Mouse (Mus musculus) kidney, postnatal 36 days (tissue): ENCODE measurements around the gene Sap18b.
"Not testable (repeated sequence)": the region's sequence is repeated elsewhere in the genome, so short reads cannot be mapped to it uniquely, and the experiment has no call there.

Experiments used
- DNase-seq, 2 experiments: peaks; one replicate each; pipeline ENCODE4 v3.0.0; 2021 to 2022; ENCODE audit warnings: mixed read lengths in 2 of 2

Sap18b gene

DNA sequence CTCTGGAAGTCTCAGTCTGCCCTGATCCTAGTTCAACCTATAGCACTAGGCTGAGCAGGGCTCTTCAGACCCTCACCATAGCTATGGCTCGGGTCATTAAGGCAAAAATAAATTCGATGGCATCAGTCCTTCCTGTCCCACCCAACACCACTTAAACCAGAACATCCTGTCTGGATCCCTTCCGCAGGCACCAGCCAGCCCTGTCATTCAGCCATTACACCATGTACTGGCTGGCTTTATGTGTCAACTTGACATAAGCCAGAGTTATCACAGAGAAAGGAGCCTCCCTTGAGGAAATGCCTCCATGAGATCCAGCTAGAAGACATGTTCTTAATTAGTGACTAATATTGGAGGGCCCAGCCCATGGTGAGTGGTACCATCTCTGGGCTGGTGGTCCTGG is 2.4 kb upstream of the Sap18b start:
- DNase-seq: no peak

DNA sequence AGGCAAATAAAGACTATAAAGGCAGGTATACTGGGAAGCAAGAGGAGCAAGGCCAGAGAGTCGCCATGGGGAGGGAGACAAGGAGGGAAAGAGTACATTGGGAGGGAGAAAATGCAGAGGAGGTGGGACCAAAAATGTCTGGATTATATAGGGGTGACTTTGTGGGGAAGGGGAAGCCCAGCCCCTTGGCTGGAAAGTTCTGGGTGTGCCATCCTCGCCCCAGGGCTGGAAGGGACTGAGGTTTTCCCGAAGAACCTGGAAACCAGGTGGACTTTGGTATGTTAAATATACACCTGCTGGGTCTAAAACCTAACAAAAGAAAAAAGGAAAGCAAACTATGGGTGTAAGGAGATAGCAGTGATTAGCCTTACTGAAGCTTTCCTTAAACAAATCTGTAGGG is 5.0 kb downstream of the Sap18b start:
- DNase-seq: no peak

DNA sequence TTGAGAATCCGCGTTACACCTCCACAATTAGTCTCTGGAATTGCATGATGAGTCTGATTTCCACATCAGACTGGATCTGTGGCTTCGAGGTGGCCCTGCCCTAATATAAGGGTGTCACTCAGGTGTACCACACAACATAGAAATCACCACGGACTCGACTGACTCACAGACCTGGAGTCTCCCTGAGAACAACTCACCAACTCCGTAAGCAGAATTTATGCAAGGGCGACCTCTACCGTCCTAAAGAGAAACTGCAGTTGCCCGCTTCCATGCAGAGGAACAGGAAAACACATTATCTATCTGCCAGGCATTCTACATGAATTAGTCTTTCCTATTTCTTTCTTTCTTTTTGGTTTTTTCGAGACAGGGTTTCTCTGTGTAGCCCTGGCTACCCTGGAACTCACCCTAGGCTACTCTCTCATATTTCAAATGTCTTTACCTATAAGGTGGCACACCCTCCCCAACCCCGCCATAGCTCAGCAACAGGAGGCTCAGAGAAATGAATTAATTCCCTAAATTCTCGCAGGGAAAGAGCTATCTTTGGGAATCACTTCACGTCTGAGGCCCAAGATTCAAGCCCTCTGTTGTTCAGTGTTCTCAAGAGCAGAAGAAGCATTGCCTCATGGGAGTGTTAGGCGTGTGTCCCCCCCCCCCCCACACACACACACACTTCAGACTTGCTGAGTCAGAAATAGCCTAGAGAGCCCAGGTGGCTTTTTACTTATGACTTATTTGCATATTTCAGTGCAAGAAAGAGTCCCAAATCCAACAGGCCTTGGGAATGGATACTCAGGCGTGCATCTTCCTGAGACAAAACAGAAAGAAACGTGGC is 7.7 kb downstream of the Sap18b start:
- peak; percentile 79 to 90 for DNase-seq

DNA sequence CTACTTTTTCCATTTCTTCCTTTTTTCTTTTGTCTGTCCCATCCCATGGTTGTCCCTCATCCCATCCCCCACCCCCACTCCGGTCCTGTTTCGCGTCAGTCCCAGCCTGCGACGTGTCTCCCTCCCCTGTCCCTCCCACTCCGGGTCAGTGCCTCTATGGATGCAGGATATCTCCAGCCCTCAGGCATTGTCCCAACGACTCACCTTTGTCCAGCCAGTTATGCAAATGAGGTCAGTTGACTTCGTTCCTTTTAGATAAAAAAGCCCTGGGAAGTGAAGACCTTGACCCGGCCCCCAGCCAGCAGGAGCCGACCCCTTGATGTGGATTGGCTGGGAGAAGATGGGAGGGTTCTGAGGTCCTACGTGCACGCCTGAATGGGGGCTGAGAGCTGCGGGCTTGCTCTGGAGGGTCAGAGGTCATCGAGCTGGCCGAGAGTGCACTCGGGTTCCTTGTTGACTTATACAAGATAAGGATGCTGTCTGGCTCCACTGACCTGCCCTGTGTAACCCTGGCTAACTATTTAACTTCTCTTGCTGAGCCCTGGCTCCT is 8.4 kb downstream of the Sap18b start:
- DNase-seq: peak; percentile 33 to 45

DNA sequence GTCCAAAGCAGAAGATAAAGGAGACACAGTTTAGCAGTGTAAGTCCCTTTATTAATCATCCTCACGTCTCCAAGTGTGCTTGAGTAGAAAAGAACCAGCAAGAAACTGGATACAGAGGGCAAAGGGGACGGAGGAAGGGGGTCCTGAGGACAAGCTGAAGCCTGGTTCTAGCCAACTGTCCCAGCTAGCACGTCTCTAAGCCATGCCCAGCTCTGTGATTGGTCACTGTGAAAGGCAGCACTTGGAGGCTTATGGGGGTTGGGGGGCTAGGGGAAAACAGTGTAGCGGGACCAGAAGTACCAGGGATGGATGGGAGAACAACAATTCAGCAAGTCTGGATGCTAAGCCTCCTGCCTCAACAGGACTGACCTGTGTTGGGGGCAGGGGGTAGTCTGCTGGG is 10.7 kb downstream of the Sap18b start:
- DNase-seq: no peak

DNA sequence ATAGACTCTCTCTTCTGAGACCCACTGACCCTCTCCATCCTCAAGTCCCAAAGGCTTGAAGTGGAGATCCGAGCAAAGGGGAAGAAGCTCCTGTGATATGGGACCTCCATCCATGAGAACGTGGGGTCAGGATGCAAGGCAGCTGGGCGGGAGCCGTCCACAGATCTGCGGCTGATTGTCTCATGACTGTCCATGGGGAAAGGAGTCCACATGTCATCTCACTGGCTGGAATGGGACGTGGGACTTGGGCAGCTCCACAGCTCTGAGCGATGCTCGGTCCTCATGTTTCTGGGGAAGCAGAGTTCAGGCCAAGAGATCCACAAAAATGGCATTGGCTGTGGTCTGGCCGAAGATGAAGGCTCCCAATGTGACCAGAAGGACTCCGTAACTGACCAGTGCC is 12.1 kb downstream of the Sap18b start:
- no peak for DNase-seq

DNA sequence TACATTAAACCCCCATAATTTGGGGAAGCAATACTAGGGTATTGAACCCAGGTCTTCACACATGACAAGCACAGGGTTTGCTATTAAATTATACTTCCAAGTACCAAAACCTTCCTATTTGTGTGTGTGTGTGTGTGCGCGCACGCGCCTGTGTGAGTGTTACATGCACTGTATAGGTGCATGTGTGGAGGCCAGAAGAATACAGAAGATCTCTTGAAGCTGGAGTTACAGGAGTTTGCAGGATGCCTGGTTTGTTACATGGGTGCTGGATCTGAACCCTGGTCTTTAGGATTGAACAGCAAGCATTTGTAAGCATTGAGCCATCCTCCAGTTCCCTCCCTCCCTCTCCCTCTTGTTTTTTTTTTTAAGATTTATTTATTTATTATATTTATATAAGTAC is 14.1 kb downstream of the Sap18b start:
- DNase-seq: no peak

DNA sequence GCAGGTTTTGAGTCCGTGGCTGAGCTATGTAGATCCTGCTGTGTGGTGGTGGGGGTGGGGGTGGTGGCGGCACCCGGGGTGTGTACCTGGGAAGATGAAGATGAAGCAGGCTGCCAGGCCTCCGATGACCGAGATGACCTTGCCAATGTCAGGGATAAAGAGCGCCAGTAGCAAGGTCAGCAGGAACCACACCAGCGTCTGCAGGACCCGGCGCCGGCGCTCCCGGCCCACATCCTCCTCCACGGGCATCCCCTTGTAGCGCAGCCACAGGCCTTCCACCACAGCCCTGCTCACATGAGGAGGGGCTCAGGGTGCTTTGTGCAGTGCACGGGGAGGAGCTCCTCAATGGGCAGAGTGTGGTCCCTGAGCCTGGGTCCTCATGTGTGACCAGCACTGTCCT is 16.3 kb downstream of the Sap18b start:
- no peak for DNase-seq

DNA sequence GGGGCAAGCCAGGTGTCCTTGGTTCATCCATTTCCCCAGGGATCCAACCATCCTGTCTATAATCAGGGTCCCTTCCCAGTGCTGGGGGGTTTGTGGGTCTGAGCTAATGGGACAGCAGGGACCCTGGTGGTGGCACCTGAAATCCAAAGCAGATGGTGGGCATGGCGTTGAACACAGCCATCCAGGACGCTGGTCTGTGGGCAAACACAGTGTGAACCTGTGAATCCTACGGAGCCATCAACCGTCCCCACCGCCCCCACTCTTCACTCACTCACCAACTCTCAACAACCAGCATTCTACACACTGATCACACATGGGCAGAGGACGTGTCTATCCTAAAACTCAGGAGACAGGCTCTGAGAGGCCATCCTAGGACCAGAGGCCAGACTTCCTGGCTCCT is 18.8 kb downstream of the Sap18b start:
- DNase-seq: no peak

DNA sequence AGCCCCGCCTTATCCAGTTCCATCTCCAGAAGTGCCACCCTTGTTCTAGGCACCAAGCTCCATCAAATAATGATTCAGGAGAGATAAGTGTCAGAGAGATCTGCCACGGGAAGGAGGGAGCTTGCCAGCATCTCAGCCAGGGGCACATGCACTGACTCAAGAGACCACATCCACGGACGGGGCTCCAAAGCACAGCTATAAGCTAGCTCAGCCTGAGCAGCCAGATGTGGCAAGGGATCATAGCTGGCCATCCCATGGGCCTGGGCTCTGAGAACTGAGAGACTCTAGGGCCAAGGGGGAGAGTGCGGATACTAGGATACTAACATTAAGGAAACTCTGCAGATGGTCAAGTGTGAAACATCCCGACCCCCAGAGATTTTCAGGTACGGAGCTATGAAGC is 19.9 kb downstream of the Sap18b start:
- DNase-seq: no peak

DNA sequence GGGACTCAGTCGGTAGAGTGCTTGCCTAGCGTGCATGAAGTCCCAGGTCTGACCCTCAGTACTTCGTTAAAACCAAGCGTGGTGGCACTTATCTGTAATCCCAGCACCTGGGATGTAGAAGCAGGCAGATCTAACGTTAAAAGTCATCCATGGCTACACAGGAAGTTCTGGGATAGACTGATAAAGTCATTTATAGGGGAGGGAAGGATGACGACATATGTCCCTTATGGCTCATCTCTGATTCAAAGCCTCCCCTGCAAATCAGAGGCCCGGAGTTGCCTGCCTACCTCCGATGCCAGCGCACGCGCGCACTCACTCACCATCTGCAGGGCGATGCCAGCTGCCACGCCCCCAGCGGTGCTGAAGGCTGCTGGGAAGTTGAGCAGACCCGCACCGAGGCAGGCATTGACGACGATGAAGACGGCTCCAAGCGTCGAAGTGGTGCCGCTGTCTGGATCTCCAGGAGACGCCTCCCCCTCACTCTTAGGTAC is 23.0 kb downstream of the Sap18b start:
- no peak for DNase-seq

DNA sequence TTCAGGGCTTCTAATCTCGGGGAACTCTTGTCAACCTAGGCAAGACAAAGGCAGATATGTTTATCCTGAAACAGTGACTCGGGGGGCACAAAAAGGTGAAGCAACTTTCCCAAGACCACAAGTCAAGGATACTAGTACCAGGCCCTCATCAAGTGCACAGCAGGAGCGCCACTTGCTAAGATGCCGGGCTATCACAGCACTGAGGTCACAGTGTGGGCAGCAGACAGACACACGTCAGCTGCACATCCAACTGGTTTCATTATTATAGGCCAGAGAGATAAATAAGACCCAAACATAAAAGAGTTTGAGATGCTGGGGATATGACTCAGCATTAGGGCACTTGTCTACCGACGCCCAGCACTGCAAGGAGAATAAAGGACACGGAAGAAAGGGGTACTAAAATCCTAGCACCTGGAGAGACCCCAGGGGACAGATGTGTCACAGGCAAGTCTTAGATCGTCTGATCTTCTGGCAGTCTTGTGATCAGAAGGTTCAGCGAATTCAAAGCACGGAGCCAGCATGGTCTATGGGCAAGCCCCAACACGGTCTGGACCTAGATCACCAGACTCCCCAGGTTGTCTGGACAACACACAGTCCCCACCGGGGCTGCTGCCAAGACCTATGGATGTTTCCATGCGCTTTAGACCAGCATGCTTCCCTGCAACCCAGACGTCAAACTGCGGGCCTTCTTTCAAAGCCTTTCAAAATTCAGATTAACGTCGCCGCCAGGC is 23.8 kb downstream of the Sap18b start:
- DNase-seq: no peak

DNA sequence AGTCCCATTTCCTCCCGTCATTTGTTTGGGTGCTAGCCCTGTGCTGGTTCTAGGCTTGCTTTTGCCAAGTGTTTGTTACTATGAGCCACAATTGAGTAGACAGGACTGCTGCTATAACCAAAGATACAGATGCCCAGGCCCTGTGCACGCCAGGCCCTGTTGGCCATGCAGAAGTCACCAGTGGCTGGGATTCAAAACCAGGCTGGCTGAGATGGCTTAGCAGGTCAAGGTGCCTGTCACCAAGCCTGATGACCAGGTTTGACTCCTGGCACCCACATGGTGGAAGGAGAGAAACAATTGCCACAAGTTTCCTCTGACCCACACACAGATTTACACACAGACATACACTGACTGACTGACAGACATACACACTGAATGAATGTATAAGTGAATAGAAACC is 25.2 kb downstream of the Sap18b start:
- no peak for DNase-seq

DNA sequence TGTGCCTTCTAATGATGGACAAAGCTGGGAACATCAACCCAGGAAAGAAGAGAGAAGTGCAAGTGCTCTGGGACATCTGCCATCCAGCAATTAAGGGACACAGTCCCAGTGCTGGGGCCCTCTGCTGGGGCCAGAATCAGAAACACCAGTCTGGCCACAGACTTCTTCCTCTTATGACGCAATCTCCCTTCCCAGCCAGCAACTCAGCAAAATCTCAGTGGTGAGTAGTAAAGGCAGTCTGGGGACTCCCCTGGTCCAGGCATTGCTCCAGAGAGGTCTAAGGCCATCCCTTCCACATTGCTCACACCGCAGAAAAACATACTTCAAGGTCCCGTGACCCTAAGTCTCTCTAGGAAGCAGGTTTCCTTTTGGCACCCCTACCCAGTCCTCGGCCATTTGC is 27.1 kb downstream of the Sap18b start:
- peak; percentile 69 to 71 for DNase-seq

DNA sequence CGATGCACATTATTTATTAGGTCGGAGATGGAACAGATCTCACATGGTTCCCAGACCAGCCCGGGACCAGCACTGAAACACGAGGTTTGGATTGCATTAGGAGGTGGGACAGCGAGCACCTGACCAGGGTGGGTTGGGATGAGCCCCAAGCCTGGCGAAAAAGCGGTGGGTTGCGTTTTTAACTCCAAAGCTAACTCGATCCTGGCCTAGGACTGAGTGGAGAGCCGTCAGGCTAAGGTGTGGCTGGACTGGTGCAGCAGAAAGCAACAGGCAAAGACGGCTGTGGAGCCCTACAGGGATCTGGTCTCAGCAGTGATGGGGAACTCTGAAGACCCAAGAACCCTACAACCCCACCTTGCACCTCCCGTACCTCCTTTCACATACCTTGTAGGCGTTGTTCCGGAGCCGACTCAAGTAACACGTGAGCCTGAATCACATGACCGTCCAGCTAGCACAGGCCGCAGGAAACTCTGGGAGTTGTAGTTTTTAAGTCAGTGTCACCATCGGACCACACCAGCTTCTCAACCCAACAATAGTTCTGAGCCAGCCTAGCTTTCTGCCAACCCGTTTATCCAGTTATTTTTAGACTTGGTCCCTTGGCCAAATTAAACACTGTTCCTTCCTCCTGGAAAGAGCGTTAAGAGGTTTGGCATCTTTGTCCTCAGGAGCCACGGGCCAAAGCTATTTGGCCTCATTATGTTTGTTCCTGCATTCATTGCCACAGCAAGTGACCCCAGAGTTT is 28.1 kb downstream of the Sap18b start, which contains the start of gene Slc38a7:
Gene Slc38a7, minus strand, starts transcription at position 438 of the 742 bp plus-strand sequence.
- DNase-seq: peak; percentile 87 to 95

DNA sequence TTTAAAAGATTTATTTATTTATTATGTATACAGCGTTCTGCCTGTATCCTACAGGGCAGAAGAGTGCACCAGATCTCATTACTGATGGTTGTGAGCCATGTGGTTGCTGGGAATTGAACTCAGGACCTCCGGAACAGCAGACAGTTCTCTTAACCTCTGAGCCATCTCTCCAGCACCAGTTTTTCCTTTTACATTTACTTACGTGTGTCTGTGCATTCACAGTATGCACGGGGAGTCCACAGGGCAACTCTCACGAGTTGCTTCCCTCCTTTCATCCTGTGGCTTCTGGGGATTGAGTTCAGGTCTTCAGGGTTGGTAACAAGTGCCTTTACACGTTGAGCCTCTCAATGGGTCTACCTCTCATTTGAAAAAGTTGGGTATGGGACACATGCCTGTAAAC is 29.0 kb downstream of the Sap18b start:
- DNase-seq: no peak

DNA sequence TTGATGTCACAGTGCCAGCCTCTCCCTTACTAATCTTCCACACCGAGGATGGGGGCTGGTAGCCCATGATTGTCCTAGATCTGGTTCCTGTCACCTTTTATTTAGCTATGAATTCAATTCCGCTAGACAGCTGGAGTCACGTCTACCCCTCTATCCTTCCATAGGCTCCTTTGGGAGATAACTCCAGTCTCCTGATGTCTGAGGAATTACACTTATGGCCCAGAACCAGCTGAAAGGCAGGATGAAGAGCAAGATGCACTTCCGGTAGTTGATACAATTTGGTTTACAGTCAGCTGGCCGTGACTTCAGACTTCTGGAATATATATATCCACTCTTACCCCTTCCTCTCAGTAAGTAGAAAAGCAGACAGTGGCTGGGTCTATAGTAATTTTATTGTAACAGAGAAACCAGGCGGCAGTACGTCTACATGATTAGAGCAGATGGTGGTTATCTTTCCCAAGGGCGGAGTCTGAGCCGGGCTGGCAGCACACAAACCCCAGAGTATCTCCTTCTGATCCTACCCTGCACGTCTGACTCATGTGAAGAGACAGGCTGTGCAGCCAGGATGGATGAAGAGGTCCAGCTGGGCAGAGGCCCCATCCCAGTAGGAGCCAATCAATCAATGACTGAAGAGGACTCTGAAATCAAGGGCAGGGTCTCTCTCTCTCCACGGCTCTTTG is 38.8 kb downstream of the Sap18b start:
- not testable (repeated sequence) for DNase-seq

DNA sequence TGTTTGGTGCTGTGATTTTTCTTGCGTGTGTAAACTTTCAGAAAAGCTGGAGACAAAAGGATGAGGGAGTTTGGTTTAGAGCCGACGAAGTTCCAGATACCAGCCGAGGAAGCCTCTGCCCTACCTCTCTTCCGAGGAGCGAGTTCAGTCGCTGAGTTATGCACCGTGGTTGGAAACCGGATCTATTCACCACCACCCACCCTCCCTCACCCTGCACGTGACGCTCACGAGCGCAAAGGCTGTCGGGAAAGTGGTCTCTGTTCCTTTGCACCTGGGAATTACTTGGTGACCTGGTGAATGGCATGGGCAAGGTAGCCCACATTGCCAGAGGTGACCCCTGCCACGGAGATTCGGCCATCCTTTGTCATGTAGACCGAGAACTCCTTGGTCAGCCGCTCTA is 39.7 kb downstream of the Sap18b start:
- not testable (repeated sequence) for DNase-seq

DNA sequence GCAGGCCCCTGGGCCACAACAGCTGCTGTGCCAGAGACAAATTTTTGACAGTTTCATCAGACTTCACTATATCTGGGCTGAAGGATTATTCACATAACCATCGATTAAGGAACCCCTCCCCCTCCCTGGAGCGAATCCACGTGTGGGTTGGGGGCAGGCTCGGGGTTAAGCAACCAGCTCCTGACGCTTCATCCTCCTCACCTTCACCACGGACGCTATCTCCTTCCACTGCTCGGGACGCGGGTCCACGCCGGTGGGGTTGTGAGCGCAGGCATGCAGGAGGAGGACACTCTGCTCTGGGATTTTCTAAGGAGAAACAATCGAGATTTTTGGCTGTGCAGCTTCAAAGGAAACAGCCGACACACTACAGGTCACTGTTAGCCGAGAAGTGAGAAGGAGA is 46.5 kb downstream of the Sap18b start:
- no peak for DNase-seq

DNA sequence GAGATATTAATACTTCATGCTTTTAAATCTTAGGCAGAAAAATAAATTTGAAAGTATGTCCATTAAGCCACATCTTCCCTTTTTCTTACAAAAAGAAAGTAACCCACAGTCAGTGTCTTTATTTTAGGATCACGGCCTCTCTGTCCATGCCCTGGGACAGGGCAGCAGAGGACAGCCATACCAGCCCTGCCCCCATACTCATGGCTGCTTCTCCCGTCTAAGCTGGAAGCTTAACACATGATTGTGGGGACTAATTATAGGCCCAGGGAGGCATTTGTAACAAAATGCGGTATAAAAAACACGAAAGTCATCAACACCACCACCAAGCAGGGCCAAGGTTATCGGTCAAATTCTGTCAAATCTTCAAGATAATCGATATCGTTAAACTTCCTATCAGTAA is 50.1 kb downstream of the Sap18b start:
- no peak for DNase-seq
